Mouse (Mus musculus) lung, postnatal 0 days (tissue): ENCODE measurements around the gene Tsc22d1. TPM values are rescaled to one million over a fixed set of nuclear protein-coding genes. Genes with fewer than 3 reads are reported as not detected.

Experiments
- ATAC-seq: fragments of 200-750 bp; cut with Nextera tagmentation; 2 replicates; pipeline ENCODE4 v1.8.0; 2017; ENCODE audit warnings: moderate library complexity
- DNase-seq: peaks from one replicate; pipeline ENCODE4 v3.0.0-alpha.2; 2016; ENCODE audit warnings: low spot score
- H3K27ac ChIP-seq: fragments of 300-500 bp; sonication (generic); 2 replicates; pipeline ENCODE4 v1.5.1; 2014; ENCODE audit warnings: antibody characterized with exemption, mild to moderate bottlenecking, low read length, mixed read lengths
- H3K27me3 ChIP-seq: fragments of 300-500 bp; sonication (generic); replicated peaks from 2 replicates; pipeline ENCODE4 v1.6.1; 2014; ENCODE audit warnings: low read length, mixed read lengths; ENCODE audit not compliant: insufficient read depth
- H3K36me3 ChIP-seq: fragments of 300-500 bp; sonication (generic); 2 replicates; pipeline ENCODE4 v1.6.1; 2014; ENCODE audit warnings: low read length, mixed read lengths; ENCODE audit not compliant: insufficient read depth
- H3K4me1 ChIP-seq: fragments of 300-500 bp; sonication (generic); 2 replicates; pipeline ENCODE4 v1.6.1; 2014; ENCODE audit warnings: antibody characterized with exemption, low read depth, low read length, mixed read lengths; ENCODE audit not compliant: insufficient read depth
- H3K4me2 ChIP-seq: fragments of 300-500 bp; sonication (generic); replicated peaks from 2 replicates; pipeline ENCODE4 v1.6.1; 2014; ENCODE audit warnings: low read depth, mild to moderate bottlenecking, low read length, moderate library complexity, mixed read lengths
- H3K4me3 ChIP-seq: fragments of 300-500 bp; sonication (generic); 2 replicates; pipeline ENCODE4 v1.5.1; 2014; ENCODE audit warnings: low read depth, low read length
- H3K9ac ChIP-seq: fragments of 300-500 bp; sonication (generic); replicated peaks from 2 replicates; pipeline ENCODE4 v1.6.1; 2014; ENCODE audit warnings: low read depth, mild to moderate bottlenecking
- H3K9me3 ChIP-seq: fragments of 300-500 bp; sonication (generic); 2 replicates; pipeline ENCODE4 v1.6.1; 2016; ENCODE audit warnings: low read length, mixed read lengths
- CTCF ChIP-seq: IDR thresholded peaks from 2 replicates; pipeline ENCODE4 v1.5.1; 2016; ENCODE audit warnings: antibody characterized with exemption, mild to moderate bottlenecking
- EP300 ChIP-seq: IDR thresholded peaks from 2 replicates; pipeline ENCODE4 v1.6.1; 2016; ENCODE audit warnings: antibody characterized with exemption, mild to moderate bottlenecking, control low read depth
- whole genome bisulfite sequencing: fragments of 180-500 bp; shearing (Covaris S2); extraction: QIAGEN DNeasy Blood & Tissue Kit; methylation state at CpG from one replicate; pipeline ENCODE4 v1.1.7; 2014; 5-methylcytosine and 5-hydroxymethylcytosine counted together
- polyA plus RNA-seq: library from polyadenylated mRNA; unstranded; fragments of >200 nt; fragmentation: Nextera tagmentation; extraction: Ambion mirVana; gene quantifications from 2 replicates; pipeline ENCODE4 v1.2.1, GENCODE M21; 2015

The Tsc22d1 gene
- polyA plus RNA-seq, 1 experiment from 2014 or later: 635 TPM

DNA sequence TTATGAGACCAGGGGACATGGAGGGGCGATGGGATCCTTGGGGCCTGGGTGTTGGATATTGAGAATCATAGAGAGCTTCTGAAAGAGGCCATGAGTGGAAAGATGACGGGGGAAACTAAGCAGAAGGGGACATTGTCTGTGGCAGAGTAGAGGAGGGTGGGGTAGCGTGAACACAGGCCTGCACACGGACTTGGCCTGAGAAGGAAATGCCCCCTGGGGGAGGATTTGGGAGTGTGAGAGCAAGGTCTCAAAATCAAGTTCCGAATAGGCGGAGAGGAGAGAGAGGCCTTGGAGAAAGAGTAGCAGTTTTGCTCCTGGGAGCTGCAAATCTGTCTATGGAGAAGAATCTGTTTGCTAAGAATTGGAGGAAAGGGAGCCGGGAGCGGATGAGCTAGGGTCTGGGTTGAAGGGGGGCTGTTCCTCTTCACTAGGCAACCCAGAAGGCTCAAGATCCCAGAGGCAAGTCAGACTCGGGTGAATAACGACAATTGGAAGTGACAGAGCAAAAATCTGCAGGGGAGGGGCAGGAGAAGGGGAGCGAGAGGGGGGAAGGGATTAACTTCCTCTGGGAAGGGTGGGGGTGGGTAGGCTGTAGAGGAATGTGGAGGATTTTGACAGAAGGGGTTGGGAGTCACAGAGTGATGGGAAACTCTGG, 98.8 kb downstream of the Tsc22d1 start:
- WGBS: 35% methylated on average over 10 of the region's 11 CpGs
- TF ChIP-seq EP300 (no peak), CTCF (no peak)
- no peak overlapping the region for H3K4me2 ChIP-seq
- H3K36me3 ChIP-seq: no peaks in the 10 kb centered on the region
- H3K9me3 ChIP-seq: no peaks in the 10 kb centered on the region
- H3K9ac ChIP-seq: no peak overlapping the region
- peak; percentile 34 for ATAC-seq
- H3K27me3 ChIP-seq: no peaks in the 10 kb centered on the region
- H3K4me1 ChIP-seq: peaks cover 8% of the 10 kb centered on the region; the same call in 1 of the 2 replicates
- no peak overlapping the region for H3K4me3 ChIP-seq
- H3K27ac ChIP-seq: no peak overlapping the region
- peak; percentile 47 for DNase-seq

DNA sequence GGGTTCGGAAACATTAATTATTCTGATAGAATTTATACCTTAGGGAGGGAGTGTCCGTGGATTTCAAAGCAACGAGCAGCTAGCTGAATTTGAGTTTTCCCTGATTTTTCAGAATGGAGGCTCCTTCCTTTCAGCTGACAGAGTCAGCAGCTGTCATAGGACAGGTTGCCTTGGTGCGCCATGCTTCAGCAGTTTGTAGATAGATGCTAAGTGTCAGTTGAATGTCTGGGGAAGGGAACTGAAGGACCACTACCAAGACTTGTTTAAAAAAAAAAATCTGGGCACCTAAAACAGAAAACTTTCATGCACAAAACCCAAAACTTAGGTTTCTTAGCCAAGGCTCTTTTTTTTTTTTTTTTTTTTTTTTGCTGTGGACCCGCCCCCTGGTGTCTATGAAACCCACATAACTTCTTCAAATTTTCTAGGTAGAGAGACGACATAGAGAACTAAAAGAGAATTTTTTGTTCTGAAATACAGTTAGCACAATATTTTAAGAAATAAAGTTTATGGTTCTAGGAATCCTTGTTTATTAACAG, 99.4 kb downstream of the Tsc22d1 start:
- no peak for ATAC-seq

DNA sequence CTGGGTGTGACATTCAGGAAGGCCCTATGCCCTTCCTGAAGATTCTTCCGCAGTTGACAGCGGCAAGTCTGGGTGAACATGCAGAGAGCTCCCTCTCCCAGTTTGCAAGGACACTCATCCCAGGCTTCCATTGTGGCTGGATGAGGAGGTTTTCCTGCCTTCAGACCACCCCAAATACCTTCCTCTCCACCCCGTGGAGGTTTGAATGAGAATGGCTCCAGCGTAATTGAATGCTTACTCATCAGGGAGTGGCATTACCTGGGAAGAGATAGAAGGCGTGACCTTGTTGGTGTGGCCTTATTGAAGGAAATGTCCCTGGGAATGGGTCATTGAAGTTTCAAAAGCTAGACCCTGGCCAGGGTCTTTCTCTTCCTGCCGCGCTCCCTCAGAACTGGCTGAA, 100.9 kb downstream of the Tsc22d1 start:
- no peak overlapping the region for H3K4me3 ChIP-seq
- no peaks in the 10 kb centered on the region for H3K36me3 ChIP-seq
- 68% methylated on average over 7 of the region's 7 CpGs for WGBS
- no peak for DNase-seq
- no peaks in the 10 kb centered on the region for H3K27me3 ChIP-seq
- no peaks in the 10 kb centered on the region for H3K9me3 ChIP-seq
- H3K27ac ChIP-seq: no peak overlapping the region
- no peak for ATAC-seq
- H3K9ac ChIP-seq: no peak overlapping the region
- no peak for TF ChIP-seq EP300
- H3K4me2 ChIP-seq: no peak overlapping the region
- peaks cover 8% of the 10 kb centered on the region; the same call in 1 of the 2 replicates for H3K4me1 ChIP-seq

More for the DNA sequence above, 99.4 kb downstream of the Tsc22d1 start:
- H3K4me1 ChIP-seq: peaks cover 8% of the 10 kb centered on the region; the same call in 1 of the 2 replicates
- no peak overlapping the region for H3K4me2 ChIP-seq
- TF ChIP-seq CTCF (no peak), EP300 (no peak)
- 53% methylated on average over 6 of the region's 6 CpGs for WGBS
- H3K4me3 ChIP-seq: no peak overlapping the region
- H3K27ac ChIP-seq: no peak overlapping the region
- DNase-seq: no peak
- no peaks in the 10 kb centered on the region for H3K9me3 ChIP-seq
- H3K36me3 ChIP-seq: no peaks in the 10 kb centered on the region
- H3K27me3 ChIP-seq: no peaks in the 10 kb centered on the region
- no peak overlapping the region for H3K9ac ChIP-seq

DNA sequence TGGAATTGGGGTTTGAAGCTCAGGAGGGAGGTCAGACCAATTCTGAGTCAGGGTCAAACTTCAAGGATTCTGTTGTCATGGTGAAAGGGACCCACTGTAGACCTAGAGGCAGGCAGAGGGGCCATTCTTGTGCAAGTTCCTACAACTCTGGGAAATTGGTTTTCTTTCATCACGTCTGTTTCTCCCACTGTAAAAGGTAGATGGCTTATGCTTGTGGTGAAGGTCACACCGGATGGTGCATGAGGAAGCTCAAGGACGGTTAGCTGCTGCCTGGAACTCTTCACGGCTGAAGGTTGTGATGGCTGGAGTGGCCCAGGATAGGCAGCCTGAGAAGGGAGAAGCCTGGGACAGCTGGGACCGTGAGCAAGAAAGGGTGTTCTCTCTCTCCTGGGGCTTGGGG, 103.5 kb downstream of the Tsc22d1 start:
- 54% methylated on average over 5 of the region's 5 CpGs for WGBS

DNA sequence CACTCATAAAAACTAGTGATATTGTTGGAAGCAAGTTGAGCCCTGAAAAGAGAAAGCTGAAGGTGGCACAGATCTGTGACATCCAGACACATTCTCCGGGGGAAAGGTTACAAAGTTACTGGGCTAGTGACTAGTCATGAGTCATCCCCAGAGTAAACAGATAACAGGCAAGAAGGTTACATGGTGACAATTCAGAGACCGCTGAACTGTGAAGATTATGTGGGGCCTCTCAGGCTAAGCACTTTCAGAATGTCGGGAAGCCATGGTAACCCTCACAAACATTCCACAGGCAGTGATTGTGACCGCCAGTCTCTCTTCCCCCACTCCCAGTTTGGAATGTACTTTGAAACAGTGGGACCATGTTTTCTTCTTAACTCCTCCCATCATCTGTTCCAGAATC, 105.8 kb downstream of the Tsc22d1 start:
- no peak overlapping the region for H3K9ac ChIP-seq
- WGBS: 35% methylated on average over 4 of the region's 4 CpGs
- peak; percentile 80 for DNase-seq

More for the DNA sequence above, 103.5 kb downstream of the Tsc22d1 start:
- no peaks in the 10 kb centered on the region for H3K27me3 ChIP-seq
- H3K4me3 ChIP-seq: no peak overlapping the region
- H3K9me3 ChIP-seq: no peaks in the 10 kb centered on the region
- ATAC-seq (no peak), DNase-seq (no peak)
- no peak overlapping the region for H3K27ac ChIP-seq
- H3K4me2 ChIP-seq: no peak overlapping the region
- H3K9ac ChIP-seq: no peak overlapping the region
- H3K36me3 ChIP-seq: no peaks in the 10 kb centered on the region
- H3K4me1 ChIP-seq: peaks cover 8% of the 10 kb centered on the region; the same call in 1 of the 2 replicates
- no peak for TF ChIP-seq CTCF
- TF ChIP-seq EP300: no peak

DNA sequence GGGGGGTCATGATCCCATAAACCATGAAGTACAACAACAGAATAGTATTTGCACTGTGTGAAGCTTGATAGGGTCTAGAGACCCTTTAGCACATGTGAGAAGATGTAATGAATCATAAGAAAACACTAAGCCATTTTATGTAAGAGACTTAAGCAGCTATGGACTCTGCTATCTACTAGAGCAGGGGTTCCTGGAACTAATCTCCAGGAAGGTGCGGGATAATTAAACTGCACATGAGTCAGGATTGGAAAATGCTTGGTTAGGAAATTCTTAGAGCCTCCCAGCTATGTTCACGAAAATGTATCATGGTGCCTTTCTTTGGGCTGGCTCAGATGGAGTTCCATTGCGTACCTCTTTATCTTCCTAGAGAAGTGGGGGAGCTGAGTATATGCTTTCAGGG, 106.5 kb downstream of the Tsc22d1 start:
- H3K4me1 ChIP-seq: 0 out of 2 replicates have a peak, but pooled peaks cover 4% of the 10 kb centered on the region
- H3K9me3 ChIP-seq: no peaks in the 10 kb centered on the region
- TF ChIP-seq EP300 (no peak), CTCF (no peak)
- H3K36me3 ChIP-seq: no peaks in the 10 kb centered on the region
- no peaks in the 10 kb centered on the region for H3K27me3 ChIP-seq
- 89% methylated on average over 3 of the region's 3 CpGs for WGBS
- H3K4me3 ChIP-seq: no peak overlapping the region
- no peak overlapping the region for H3K4me2 ChIP-seq
- no peak for ATAC-seq
- H3K27ac ChIP-seq: no peak overlapping the region
- no peak overlapping the region for H3K9ac ChIP-seq
- no peak for DNase-seq

More for the DNA sequence above, 105.8 kb downstream of the Tsc22d1 start:
- Histone ChIP-seq H3K27me3 (no peaks in the 10 kb centered on the region), H3K9me3 (no peaks in the 10 kb centered on the region), H3K4me2 (no peak overlapping the region), H3K27ac (no peak overlapping the region), H3K36me3 (no peaks in the 10 kb centered on the region), H3K4me1 (0 out of 2 replicates have a peak, but pooled peaks cover 4% of the 10 kb centered on the region), H3K4me3 (no peak overlapping the region)
- TF ChIP-seq EP300 (peak; percentile 54), CTCF (no peak)
- peak; percentile 83 for ATAC-seq
